Mouse (Mus musculus) cortical plate, adult 2 months (tissue): Measurements from ENCODE around the gene Lclat1.

ENCODE experiments used
- CTCF ChIP-seq: fragments of 200-500 bp; IDR thresholded peaks from 2 replicates; pipeline ENCODE4 v1.5.1; 2011; ENCODE audit warnings: mild to moderate bottlenecking, control low read depth, low read length; ENCODE audit not compliant: insufficient read depth; ENCODE audit errors: extremely low read depth
- POLR2A ChIP-seq: fragments of 200-500 bp; IDR thresholded peaks from 2 replicates; pipeline ENCODE4 v1.6.1; 2011; ENCODE audit warnings: mild to moderate bottlenecking, low read length, control low read depth; ENCODE audit not compliant: insufficient read depth; ENCODE audit errors: extremely low read depth

GRCm38 (mm10) chr17:73112601-73113000 lies 4.8 kb downstream of the Lclat1 start:
- TF ChIP-seq CTCF (no peak), POLR2A (no peak)
